19 mouse cellular contexts compared by ENCODE assay signal in the genomic region with DNA sequence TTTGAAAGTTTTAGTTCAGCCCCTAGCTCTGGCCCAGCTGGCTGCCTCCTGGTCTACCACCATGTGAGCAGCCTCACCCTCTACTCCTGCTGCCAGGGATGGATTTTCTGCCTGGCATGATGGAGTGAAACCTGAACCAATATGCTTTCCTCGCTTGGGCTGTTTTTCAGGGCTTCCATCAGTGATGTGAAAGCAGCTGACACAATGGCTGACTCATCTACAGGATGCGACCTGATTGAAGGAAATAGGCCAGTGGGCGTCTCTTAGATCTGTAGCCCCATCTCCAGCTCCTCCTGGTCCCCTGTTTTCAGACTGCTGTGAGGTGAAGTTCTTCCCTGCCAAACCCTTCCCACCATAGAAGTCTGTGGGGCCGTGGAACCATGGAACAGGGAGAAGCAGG. TPM values are rescaled to one million over a fixed set of nuclear protein-coding genes. Genes with fewer than 3 reads are reported as not detected.
DNase-seq lines count a peak whose midpoint lies in the region; TF ChIP-seq lines count a peak whose summit lies in the region.
"Had no signal": no experiment of that assay in that cellular context is flagged by ENCODE, and none has a peak within 500 bp of the region (broad histone marks: within the 10 kb centered on the region; RNA-seq: fewer than 3 reads in every experiment).

No protein-coding gene starts in this region.

- H3K4me3 ChIP-seq in myocyte: no peak overlapping the region
- H3K4me3 ChIP-seq: embryonic facial prominence, embryonic 12.5 days; forebrain, embryonic 15.5 days; heart, embryonic 12.5 days; hindbrain, embryonic 15.5 days had no signal

- DNase-seq in 3T3-L1 (ENCODE audit: low read depth, low spot score) (peak; percentile 58), 416B (ENCODE audit: low read depth) (peak; percentile 36), NIH3T3 (ENCODE audit: low read depth) (peak; percentile 45)
- DNase-seq in cerebellum, adult 11-12 months: no peak
- no peak for DNase-seq in left cerebral cortex, postnatal 10 days (ENCODE audit: extremely low spot score in 1 of 2, low spot score in 2 of 2)
- DNase-seq: adrenal gland, adult 2 months; adrenal gland, postnatal 36 days; cerebellum, adult 9-10 months; cerebellum, postnatal 25 days; gastrocnemius, postnatal 14 days; heart, postnatal 36 days; kidney, adult 11 months had no signal

- no peak for TF ChIP-seq POLR2A in myocyte (IDR thresholded peaks at IDR 0.05; ENCODE audit: insufficient read length, low read depth)

- H3K4me2 ChIP-seq in myocyte (ENCODE audit: low read depth): peak overlapping the region; percentile 6
- H3K4me2 ChIP-seq: embryonic facial prominence, embryonic 12.5 days; forebrain, embryonic 15.5 days; heart, embryonic 12.5 days; hindbrain, embryonic 15.5 days had no signal

- no peaks in the 10 kb centered on the region for H3K27me3 ChIP-seq in myocyte (ENCODE audit: control insufficient read depth, insufficient read depth, insufficient read length)
- H3K27me3 ChIP-seq: embryonic facial prominence, embryonic 12.5 days; forebrain, embryonic 15.5 days; heart, embryonic 12.5 days; hindbrain, embryonic 15.5 days had no signal

- H3K79me2 ChIP-seq in myocyte (ENCODE audit: control insufficient read depth, insufficient read depth): no peaks in the 10 kb centered on the region

- H3ac ChIP-seq in myocyte (ENCODE audit: control insufficient read depth, insufficient read length): no peak overlapping the region

- intact Hi-C loops in left cerebral cortex, postnatal 10 days (cut with DNase I): no loop called here

- no peaks in the 10 kb centered on the region for H3K36me3 ChIP-seq in myocyte (ENCODE audit: control insufficient read depth, insufficient read depth)
- H3K36me3 ChIP-seq: embryonic facial prominence, embryonic 12.5 days; forebrain, embryonic 15.5 days; heart, embryonic 12.5 days; hindbrain, embryonic 15.5 days had no signal

TF ChIP-seq in myocyte, 11 proteins besides CTCF, POLR2A, EP300 and RAD21:
- TF ChIP-seq MYOD1 (IDR thresholded peaks at IDR 0.05; ENCODE audit: control insufficient read depth in 1 of 3, insufficient read length in 2 of 3, low read depth in 2 of 3): peak in 1 of 3 experiments; percentile 36
- no peak for TF ChIP-seq E2F4 (IDR thresholded peaks at IDR 0.05; ENCODE audit: insufficient read depth)
- peak; percentile 11 for TF ChIP-seq USF1 (IDR thresholded peaks at IDR 0.05; ENCODE audit: low read depth)

RNA-seq across cellular contexts. Expression of a gene that starts 18.9 kb away (rescaled TPM):
- polyA plus RNA-seq in myocyte (2012; fragmentation: generic; extraction: Trizol): 58.3 TPM
- total RNA-seq in left cerebral cortex, postnatal 10 days (2021): 10 to 100 TPM; 74.0 to 75.8 TPM

RNA-seq across cellular contexts. Expression of a gene that starts 31.3 kb away (rescaled TPM):
- polyA plus RNA-seq in myocyte (2012; fragmentation: generic; extraction: Trizol): 62.8 TPM
- total RNA-seq in left cerebral cortex, postnatal 10 days (2021): 10 to 100 TPM; 85.6 to 88.0 TPM

RNA-seq across cellular contexts. Expression of a gene that starts 31.8 kb away (rescaled TPM):
- 10,881 TPM for polyA plus RNA-seq in myocyte (2012; fragmentation: generic; extraction: Trizol)
- 1 to 10 TPM in 1 of 2 experiments, not detected in 1; 1.2 TPM for total RNA-seq in left cerebral cortex, postnatal 10 days (2021)
- polyA plus RNA-seq: adrenal gland, adult 2 months had no signal

RNA-seq across cellular contexts. Expression of a gene that starts 39.3 kb away (rescaled TPM):
- polyA plus RNA-seq in myocyte (2012; fragmentation: generic; extraction: Trizol): 21.7 TPM
- total RNA-seq in left cerebral cortex, postnatal 10 days (2021): under 1 TPM; 0.11 to 0.12 TPM
- polyA plus RNA-seq: embryonic facial prominence, embryonic 12.5 days; forebrain, embryonic 15.5 days had no signal

RNA-seq across cellular contexts. Expression of a gene that starts 54.9 kb away (rescaled TPM):
- polyA plus RNA-seq in myocyte (2012; fragmentation: generic; extraction: Trizol): 0.04 TPM
- total RNA-seq in left cerebral cortex, postnatal 10 days (2021): under 1 TPM in 1 of 2 experiments, not detected in 1; 0.22 TPM
- total RNA-seq: heart, adult 8-10 months; heart, postnatal 36 days had no signal
- polyA plus RNA-seq: C2C12 had no signal

Comparison
In these comparisons a context has a peak if more than half of its experiments do, and no peak if none do; other contexts are left out.
1. DNase-seq: peak in 3T3-L1 (single experiment), 416B (single experiment) and NIH3T3 (single experiment); none in cerebellum, adult 11-12 months (single experiment) and left cerebral cortex, postnatal 10 days (0 of 2).